Mouse (Mus musculus) megakaryocyte progenitor cell, adult 5-6 weeks (primary cell): ENCODE results near the gene Dennd5b. TPM values are rescaled to one million over a fixed set of nuclear protein-coding genes. Genes with fewer than 3 reads are reported as not detected.
A peak's percentile ranks its signal among the peaks of the same experiment; 100 is the strongest.
"Not testable (repeated sequence)": the region's sequence is repeated elsewhere in the genome, so short reads cannot be mapped to it uniquely, and the experiment has no call there.

ENCODE experiments used
- ATAC-seq: replicated peaks from 2 replicates; pipeline ENCODE4 v1.8.0; 2016; ENCODE audit warnings: mild to moderate bottlenecking, moderate TSS enrichment, inconsistent platforms; ENCODE audit not compliant: poor library complexity
- total RNA-seq, 2 experiments: library from RNA; stranded (forward) in 1 of 2; stranded (reverse) in 1 of 2; fragments of 157-497, 149-512 nt in 1 of 2; fragments of 200-1000 nt in 1 of 2; gene quantifications; 2 replicates each; pipeline versions ENCODE4 v1.2.3 to v1.2.4; 2015 to 2017

The Dennd5b gene
- total RNA-seq, 2 experiments from 2014 or later: 3.1 to 4.3 TPM

- ATAC-seq: no peak
Observed at GRCm38 (mm10) chr6:149018431-149018830, 83.0 kb downstream of the Dennd5b start.

GRCm38 (mm10) chr6:149010766-149011301 lies 90.6 kb downstream of the Dennd5b start:
- ATAC-seq: peak; percentile 94

- no peak for ATAC-seq
Observed at GRCm38 (mm10) chr6:149005009-149005408, 96.5 kb downstream of the Dennd5b start.

- ATAC-seq: peak; percentile 63
Observed at GRCm38 (mm10) chr6:148994327-148994999, 107.0 kb downstream of the Dennd5b start.

GRCm38 (mm10) chr6:148993117-148994077 lies 108.1 kb downstream of the Dennd5b start:
- ATAC-seq: peak; percentile 81

- no peak for ATAC-seq
Observed at GRCm38 (mm10) chr6:148992373-148993116, 108.9 kb downstream of the Dennd5b start.

GRCm38 (mm10) chr6:148991660-148992372 lies 109.7 kb downstream of the Dennd5b start:
- no peak for ATAC-seq

GRCm38 (mm10) chr6:148989792-148990491 lies 111.5 kb downstream of the Dennd5b start:
- ATAC-seq: not testable (repeated sequence)

- ATAC-seq: peak; percentile 94
Observed at GRCm38 (mm10) chr6:148986003-148986402, 115.5 kb downstream of the Dennd5b start.

GRCm38 (mm10) chr6:148980495-148980894 lies 121.0 kb downstream of the Dennd5b start:
- peak; percentile 95 for ATAC-seq

GRCm38 (mm10) chr6:148975096-148975495 lies 126.4 kb downstream of the Dennd5b start:
- ATAC-seq: no peak

GRCm38 (mm10) chr6:148972891-148973290 lies 128.6 kb downstream of the Dennd5b start:
- ATAC-seq: no peak

- ATAC-seq: no peak
Observed at GRCm38 (mm10) chr6:148972059-148972848, 129.2 kb downstream of the Dennd5b start.

- peak; percentile 72 for ATAC-seq
Observed at GRCm38 (mm10) chr6:148971385-148971940, 130.0 kb downstream of the Dennd5b start.

GRCm38 (mm10) chr6:148961285-148961684 lies 140.2 kb downstream of the Dennd5b start:
- no peak for ATAC-seq

GRCm38 (mm10) chr6:148959540-148960238 lies 141.8 kb downstream of the Dennd5b start:
- ATAC-seq: no peak

- ATAC-seq: peak; percentile 64
Observed at GRCm38 (mm10) chr6:148958712-148959111, 142.8 kb downstream of the Dennd5b start.

- ATAC-seq: no peak
Observed at GRCm38 (mm10) chr6:148957046-148957445, 144.4 kb downstream of the Dennd5b start.
